Mouse (Mus musculus) myocyte (in vitro differentiated cells): ENCODE measurements at regions not wholly inside any gene's neighbourhood (a gene's known extent, or its start where the extent isn't known, plus 50 kb on each side); places are given as distances from the start of the nearest gene placed in this dataset.

Experiments used
- MAX ChIP-seq: IDR thresholded peaks from one replicate; pipeline ENCODE4 v1.6.1; 2011; ENCODE audit warnings: low read depth, mild to moderate bottlenecking, control low read depth
- MYOD1 ChIP-seq, 3 experiments: IDR thresholded peaks; one replicate each; pipeline ENCODE4 v1.6.1; 2011; ENCODE audit warnings: control low read depth in 2 of 3, low read depth in 2 of 3, mild to moderate bottlenecking in 2 of 3, moderate library complexity in 1 of 3; ENCODE audit not compliant: insufficient read length in 2 of 3, control insufficient read depth in 1 of 3
- MYOG ChIP-seq, 3 experiments: IDR thresholded peaks; one replicate each; pipeline ENCODE4 v1.6.1; 2011; ENCODE audit warnings: control low read depth in 2 of 3, low read depth in 2 of 3, mild to moderate bottlenecking in 2 of 3; ENCODE audit not compliant: insufficient read length in 2 of 3, control insufficient read depth in 1 of 3, insufficient read depth in 1 of 3
- POLR2A ChIP-seq: IDR thresholded peaks from one replicate; pipeline ENCODE4 v1.6.1; 2011; ENCODE audit warnings: low read depth, mild to moderate bottlenecking, control low read depth, moderate library complexity; ENCODE audit not compliant: insufficient read length
- REST ChIP-seq: IDR thresholded peaks from one replicate; pipeline ENCODE4 v1.6.1; 2011; ENCODE audit warnings: mild to moderate bottlenecking, control low read depth, moderate library complexity; ENCODE audit not compliant: insufficient read depth, insufficient read length
- SRF ChIP-seq: IDR thresholded peaks from one replicate; pipeline ENCODE4 v1.6.1; 2011; ENCODE audit warnings: low read depth; ENCODE audit not compliant: control insufficient read depth, insufficient read length
- TCF12 ChIP-seq: IDR thresholded peaks from one replicate; pipeline ENCODE4 v1.6.1; 2011; ENCODE audit warnings: mild to moderate bottlenecking, control low read depth; ENCODE audit not compliant: poor library complexity, insufficient read depth, severe bottlenecking

DNA sequence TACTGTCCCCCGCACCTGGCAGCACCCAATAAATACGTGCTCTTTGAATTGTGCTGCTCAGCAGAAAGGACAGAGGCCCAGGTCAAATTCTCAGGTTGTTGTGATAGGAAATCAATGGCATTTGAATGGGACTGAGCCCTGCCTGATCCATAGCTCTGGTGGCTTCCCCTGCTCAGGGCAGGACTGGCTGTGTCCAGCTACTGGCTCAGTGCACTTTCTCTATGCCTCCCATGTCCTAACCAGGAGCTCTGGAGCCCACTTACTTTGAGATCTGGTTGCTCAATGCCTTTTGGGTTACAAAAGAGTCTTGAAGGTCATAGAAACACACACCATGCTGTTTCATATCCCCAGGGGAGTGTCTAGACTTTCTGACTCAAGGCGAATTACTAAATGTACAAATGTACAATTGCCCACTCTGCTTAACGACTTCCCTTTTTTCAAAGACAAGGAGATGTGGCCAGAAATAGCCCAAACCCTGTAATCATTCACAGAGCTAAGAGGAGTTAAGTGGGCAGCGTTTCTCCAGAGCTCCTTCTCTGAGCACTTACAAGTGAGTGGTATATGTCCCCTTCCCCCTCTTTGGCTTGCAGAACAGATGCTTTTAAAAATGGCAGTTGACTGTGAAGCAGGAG, 130.4 kb upstream of the Plxnc1 start:
- no peak for TF ChIP-seq POLR2A
- TF ChIP-seq MYOD1 (IDR thresholded peaks at IDR 0.05; ENCODE audit: control insufficient read depth in 1 of 3, insufficient read length in 2 of 3, low read depth in 2 of 3) = no peak
- TF ChIP-seq TCF12 = no peak
- TF ChIP-seq MAX = no peak
- no peak for TF ChIP-seq MYOG (IDR thresholded peaks at IDR 0.05; ENCODE audit: control insufficient read depth in 1 of 3, insufficient read depth in 1 of 3, insufficient read length in 2 of 3, low read depth in 2 of 3)
- TF ChIP-seq REST = no peak
- TF ChIP-seq SRF = no peak
